Mouse (Mus musculus) forebrain, postnatal 0 days (tissue): Measurements from ENCODE around the gene Lmntd1. TPM values are rescaled to one million over a fixed set of nuclear protein-coding genes. Genes with fewer than 3 reads are reported as not detected.

ENCODE experiments used
- ATAC-seq: fragments of 200-750 bp; cut with Nextera tagmentation; 2 replicates; pipeline ENCODE4 v1.8.0; 2017; ENCODE audit warnings: mild to moderate bottlenecking, moderate library complexity
- DNase-seq: peaks from one replicate; pipeline ENCODE4 v3.0.0-alpha.2; 2015
- H3K27ac ChIP-seq: fragments of 300-500 bp; sonication (generic); 2 replicates; pipeline ENCODE4 v1.5.1; 2014; ENCODE audit warnings: low read depth, mild to moderate bottlenecking, antibody characterized with exemption, low read length, moderate library complexity, mixed read lengths
- H3K27me3 ChIP-seq: fragments of 300-500 bp; sonication (generic); 2 replicates; pipeline ENCODE4 v1.6.1; 2014; ENCODE audit warnings: mild to moderate bottlenecking, low read length, mixed read lengths; ENCODE audit not compliant: insufficient read depth
- H3K36me3 ChIP-seq: fragments of 300-500 bp; sonication (generic); 2 replicates; pipeline ENCODE4 v1.6.1; 2014; ENCODE audit warnings: mild to moderate bottlenecking, moderate library complexity; ENCODE audit not compliant: insufficient read depth
- H3K4me1 ChIP-seq: fragments of 300-500 bp; sonication (generic); 2 replicates; pipeline ENCODE4 v1.6.1; 2014; ENCODE audit warnings: antibody characterized with exemption; ENCODE audit not compliant: insufficient read depth
- H3K4me2 ChIP-seq: fragments of 300-500 bp; sonication (generic); 2 replicates; pipeline ENCODE4 v1.6.1; 2014; ENCODE audit warnings: low read depth, mild to moderate bottlenecking, moderate library complexity
- H3K4me3 ChIP-seq: fragments of 300-500 bp; sonication (generic); 2 replicates; pipeline ENCODE4 v1.5.1; 2014; ENCODE audit warnings: low read depth, low read length, mixed read lengths
- H3K9ac ChIP-seq: fragments of 300-500 bp; sonication (generic); 2 replicates; pipeline ENCODE4 v1.6.1; 2014; ENCODE audit warnings: mild to moderate bottlenecking
- H3K9me3 ChIP-seq: fragments of 300-500 bp; sonication (generic); 2 replicates; pipeline ENCODE4 v1.6.1; 2016; ENCODE audit warnings: low read length
- CTCF ChIP-seq: sonication (generic); IDR thresholded peaks from 2 replicates; pipeline ENCODE4 v1.5.1; 2016; ENCODE audit warnings: antibody characterized with exemption, control low read depth, low read depth
- WGBS: fragments of 180-500 bp; shearing (Covaris S2); extraction: QIAGEN DNeasy Blood & Tissue Kit; methylation state at CpG from one replicate; pipeline ENCODE4 v1.1.7; 2014; 5-methylcytosine and 5-hydroxymethylcytosine counted together
- polyA plus RNA-seq: library from polyadenylated mRNA; unstranded; fragments of >200 nt; fragmentation: Nextera tagmentation; extraction: Ambion mirVana; gene quantifications from 2 replicates; pipeline ENCODE4 v1.2.1, GENCODE M21; 2015
- total RNA-seq: library from RNA; depleted of rRNA; stranded (reverse); fragments of >200 nt; gene quantifications from 2 replicates; pipeline ENCODE4 v1.2.3, GENCODE M21; 2014

Lmntd1 gene
- total and polyA plus RNA-seq, 2 experiments from 2014 or later: 1.3 to 1.4 TPM

DNA sequence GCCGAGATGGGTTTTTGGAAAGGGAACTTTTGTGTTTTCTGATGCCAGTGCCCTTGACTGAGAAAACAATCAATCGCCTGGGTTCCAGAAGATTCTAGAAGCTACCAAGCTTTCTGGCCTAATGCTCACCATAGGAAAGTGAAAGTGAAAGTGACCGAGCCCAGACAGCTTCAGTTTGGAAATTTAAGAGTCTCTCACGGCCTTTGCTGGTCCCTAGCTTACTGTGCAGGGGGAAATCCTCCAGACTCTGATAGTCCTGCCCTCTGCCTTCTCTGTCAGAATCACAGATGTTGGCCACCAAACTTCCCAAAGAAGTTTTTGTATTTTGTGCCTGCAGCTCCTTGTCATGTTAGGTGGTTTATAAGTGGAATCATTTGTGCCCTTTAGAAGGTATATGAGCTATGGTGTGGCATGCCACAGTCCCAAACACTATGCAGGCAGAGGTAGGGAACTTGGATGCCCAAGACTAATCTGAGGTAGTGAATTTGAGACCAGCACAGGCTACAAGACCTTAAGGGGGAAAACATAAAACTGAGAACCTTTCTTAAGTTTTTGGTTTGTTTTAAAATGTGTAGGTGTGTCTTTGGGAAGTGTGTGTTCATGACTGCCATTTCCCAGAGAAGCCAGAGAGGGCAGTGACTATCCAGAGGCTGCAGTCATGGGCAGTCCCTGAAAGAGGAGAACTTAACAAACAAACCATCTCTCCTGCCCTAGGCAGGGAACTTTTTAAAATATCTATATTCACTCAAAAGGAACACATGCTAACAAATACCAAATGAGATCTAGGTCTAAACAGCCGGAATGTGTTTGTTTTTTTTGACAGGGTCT lies 2.5 kb upstream of the Lmntd1 start:
- H3K36me3 ChIP-seq: no peaks in the 10 kb centered on the region
- ATAC-seq: no peak
- H3K9me3 ChIP-seq: no peaks in the 10 kb centered on the region
- WGBS: 86% methylated on average over 5 of the region's 5 CpGs
- no peak for DNase-seq
- H3K4me1 ChIP-seq: no peaks in the 10 kb centered on the region
- TF ChIP-seq CTCF: no peak
- no peak overlapping the region for H3K4me3 ChIP-seq
- no peaks in the 10 kb centered on the region for H3K27me3 ChIP-seq
- H3K9ac ChIP-seq: no peak overlapping the region
- H3K27ac ChIP-seq: no peak overlapping the region
- no peak overlapping the region for H3K4me2 ChIP-seq

DNA sequence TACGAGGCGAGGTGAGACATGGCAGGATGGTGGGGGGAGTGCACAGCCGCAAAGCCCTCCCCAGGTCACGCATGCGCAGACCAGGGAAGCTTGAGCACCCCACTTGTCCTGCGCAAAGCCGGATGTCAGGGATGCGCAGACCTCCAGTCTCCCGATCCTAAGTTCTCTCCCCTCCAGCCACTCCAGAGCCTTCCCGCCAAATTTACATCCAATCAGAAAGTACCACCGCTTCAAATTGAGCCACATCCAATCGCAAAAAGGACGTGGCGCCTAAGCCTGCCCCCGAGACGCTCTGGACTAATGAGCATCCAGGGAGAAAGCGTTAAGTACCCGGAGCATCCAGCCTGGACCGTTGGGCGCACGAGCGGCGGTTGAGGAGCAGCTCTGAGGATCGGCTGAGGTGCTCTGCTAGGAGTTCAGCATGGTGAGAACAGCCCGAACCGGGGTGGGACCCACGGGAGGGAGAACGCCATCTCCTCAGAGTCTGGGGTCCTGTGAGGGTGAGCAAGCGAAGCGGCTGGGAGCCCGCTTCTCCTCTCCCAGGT lies 1.6 kb upstream of the Lmntd1 start, which contains the start of gene Tuba3b:
Gene Tuba3b, plus strand, starts transcription at position 92 of the 545 bp plus-strand sequence.
- no peak within 1 kb of the TSS for H3K27ac ChIP-seq
- H3K27me3 ChIP-seq: no peaks in the 10 kb centered on the region
- no peak for TF ChIP-seq CTCF
- no peak within 1 kb of the TSS for H3K4me2 ChIP-seq
- 96% methylated on average over 31 of the region's 31 CpGs for WGBS
- H3K9me3 ChIP-seq: no peaks in the 10 kb centered on the region
- H3K36me3 ChIP-seq: no peaks in the 10 kb centered on the region
- H3K9ac ChIP-seq: no peak within 1 kb of the TSS
- no peaks in the 10 kb centered on the region for H3K4me1 ChIP-seq
- no peak for DNase-seq
- ATAC-seq: no peak
- no peak within 1 kb of the TSS for H3K4me3 ChIP-seq

DNA sequence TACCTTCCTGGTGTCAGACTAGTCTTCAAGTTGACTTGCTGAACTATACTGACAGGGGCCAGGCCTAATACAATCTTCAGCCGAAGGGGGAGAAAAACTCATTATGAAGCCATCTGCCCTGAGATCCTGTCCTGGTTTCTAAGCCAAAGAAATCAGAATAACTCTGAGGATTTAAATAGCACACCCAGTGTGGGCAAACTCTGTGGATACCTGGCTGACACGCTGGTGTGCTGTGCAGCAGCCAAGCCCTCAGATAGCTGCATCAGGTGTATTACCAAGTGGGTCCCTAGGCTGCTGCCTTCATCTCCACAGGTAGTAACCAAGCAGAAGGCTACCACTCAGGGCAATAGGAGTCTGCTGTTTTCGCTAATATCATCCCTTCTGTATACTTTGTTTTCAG lies 1.5 kb downstream of the Lmntd1 start:
- WGBS: 68% methylated on average over 3 of the region's 3 CpGs
- Histone ChIP-seq H3K4me1 (no peaks in the 10 kb centered on the region), H3K9me3 (no peaks in the 10 kb centered on the region), H3K27me3 (no peaks in the 10 kb centered on the region), H3K4me3 (no peak overlapping the region), H3K9ac (no peak overlapping the region), H3K4me2 (no peak overlapping the region), H3K36me3 (no peaks in the 10 kb centered on the region), H3K27ac (no peak overlapping the region)
- ATAC-seq (no peak), DNase-seq (no peak)
- no peak for TF ChIP-seq CTCF

DNA sequence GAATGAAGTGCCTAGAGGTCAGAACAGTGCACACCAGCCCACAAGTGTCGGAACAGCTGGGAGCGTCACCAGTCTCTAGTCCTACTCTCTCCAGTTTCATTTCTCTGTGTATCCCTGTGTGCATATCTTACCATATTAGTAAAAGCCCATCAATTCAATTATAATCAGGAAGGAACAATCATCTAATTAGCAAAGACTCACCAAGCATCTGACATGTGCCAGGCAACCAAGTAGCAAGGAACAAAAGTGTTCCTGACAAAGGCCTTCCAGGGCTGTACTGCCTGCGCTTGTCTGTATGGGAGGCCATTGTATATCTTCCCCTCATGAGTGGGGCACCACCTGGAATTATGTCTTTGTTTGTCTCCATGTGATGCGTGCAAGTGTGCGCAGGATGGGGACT lies 3.2 kb downstream of the Lmntd1 start:
- H3K4me2 ChIP-seq: no peak overlapping the region
- ATAC-seq (no peak), DNase-seq (no peak)
- WGBS: 64% methylated on average over 5 of the region's 5 CpGs
- H3K36me3 ChIP-seq: no peaks in the 10 kb centered on the region
- no peak overlapping the region for H3K4me3 ChIP-seq
- TF ChIP-seq CTCF: no peak
- H3K27me3 ChIP-seq: no peaks in the 10 kb centered on the region
- no peak overlapping the region for H3K9ac ChIP-seq
- no peaks in the 10 kb centered on the region for H3K9me3 ChIP-seq
- no peaks in the 10 kb centered on the region for H3K4me1 ChIP-seq
- no peak overlapping the region for H3K27ac ChIP-seq

DNA sequence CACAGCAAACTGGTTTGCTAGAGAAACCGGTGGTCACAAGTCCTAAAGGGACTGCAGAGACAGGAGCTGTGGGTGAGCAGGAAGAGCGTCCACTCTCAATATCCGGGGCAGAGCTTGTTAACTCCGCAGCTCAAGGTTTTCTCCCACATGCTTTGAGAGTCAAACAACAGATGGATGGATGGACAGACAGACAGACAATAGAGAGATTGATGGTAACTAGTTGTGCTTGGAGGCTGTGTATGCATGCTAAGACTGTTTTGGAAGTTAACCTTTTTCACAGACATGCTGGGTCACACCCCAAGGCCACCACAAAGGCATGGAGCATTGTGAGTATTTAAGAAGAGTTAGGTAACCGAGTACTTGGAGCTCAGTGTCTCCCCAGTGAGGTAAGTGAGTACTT lies 5.4 kb downstream of the Lmntd1 start:
- DNase-seq (no peak), ATAC-seq (no peak)
- no peak overlapping the region for H3K9ac ChIP-seq
- H3K9me3 ChIP-seq: no peaks in the 10 kb centered on the region
- no peak overlapping the region for H3K4me3 ChIP-seq
- 90% methylated on average over 5 of the region's 5 CpGs for WGBS
- no peak overlapping the region for H3K4me2 ChIP-seq
- no peak overlapping the region for H3K27ac ChIP-seq
- no peaks in the 10 kb centered on the region for H3K27me3 ChIP-seq
- no peak for TF ChIP-seq CTCF
- H3K36me3 ChIP-seq: no peaks in the 10 kb centered on the region
- no peaks in the 10 kb centered on the region for H3K4me1 ChIP-seq

DNA sequence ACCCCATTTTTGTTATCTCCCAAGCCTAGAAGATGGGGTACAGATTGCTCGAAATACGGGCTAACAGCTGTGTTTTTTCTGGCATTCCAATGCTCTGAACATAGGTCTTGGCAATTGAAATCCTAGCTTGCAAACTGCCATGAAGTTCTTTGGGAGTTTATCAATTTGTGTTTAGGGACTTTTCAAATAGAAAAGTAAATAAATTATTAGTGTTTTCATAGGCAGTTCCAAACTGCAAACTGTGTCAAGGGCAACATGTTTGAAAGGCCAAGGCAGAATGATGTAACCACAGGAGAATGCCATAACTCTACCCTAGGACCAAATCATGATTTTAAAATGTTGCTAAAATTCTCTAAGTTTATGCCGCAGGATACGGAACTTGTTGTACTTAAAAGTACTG lies 6.4 kb downstream of the Lmntd1 start:
- WGBS: 87% methylated on average over 4 of the region's 4 CpGs
- no peak for ATAC-seq
- Histone ChIP-seq H3K4me1 (no peaks in the 10 kb centered on the region), H3K4me2 (no peak overlapping the region), H3K4me3 (no peak overlapping the region), H3K9me3 (no peaks in the 10 kb centered on the region), H3K27ac (no peak overlapping the region), H3K36me3 (no peaks in the 10 kb centered on the region), H3K9ac (no peak overlapping the region), H3K27me3 (no peaks in the 10 kb centered on the region)
- no peak for TF ChIP-seq CTCF
- no peak for DNase-seq

DNA sequence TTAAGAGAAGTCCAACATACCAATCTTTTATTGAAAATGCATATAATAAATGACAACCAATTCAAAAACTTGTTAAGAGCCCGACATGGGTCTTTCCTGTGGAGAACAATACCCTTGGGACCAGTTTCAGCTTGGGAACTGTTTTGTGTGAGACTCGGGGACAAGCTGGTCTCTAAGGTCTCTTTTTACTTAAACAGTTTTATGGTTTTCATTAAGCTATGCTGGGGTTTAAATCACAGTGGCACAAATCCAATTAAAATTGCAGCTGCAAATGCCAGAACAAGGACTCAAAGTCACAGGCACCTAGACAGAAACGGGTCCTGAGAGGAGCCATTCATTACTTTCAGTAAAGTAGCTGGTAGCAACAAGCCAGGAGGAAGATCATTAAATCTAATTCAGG lies 8.9 kb downstream of the Lmntd1 start:
- H3K9me3 ChIP-seq: no peaks in the 10 kb centered on the region
- H3K27ac ChIP-seq: no peak overlapping the region
- no peak for TF ChIP-seq CTCF
- ATAC-seq (no peak), DNase-seq (no peak)
- no peak overlapping the region for H3K4me2 ChIP-seq
- WGBS: 35% methylated on average over 3 of the region's 3 CpGs
- H3K9ac ChIP-seq: no peak overlapping the region
- no peaks in the 10 kb centered on the region for H3K4me1 ChIP-seq
- H3K4me3 ChIP-seq: no peak overlapping the region
- no peaks in the 10 kb centered on the region for H3K27me3 ChIP-seq
- no peaks in the 10 kb centered on the region for H3K36me3 ChIP-seq
